Mouse (Mus musculus): ENCODE data around the gene Scd2. TPM values are rescaled to one million over a fixed set of nuclear protein-coding genes. Genes with fewer than 3 reads are reported as not detected.

Scd2 gene
- polyA plus RNA-seq, 1 experiment from 2014 or later, result 150 TPM

DNA sequence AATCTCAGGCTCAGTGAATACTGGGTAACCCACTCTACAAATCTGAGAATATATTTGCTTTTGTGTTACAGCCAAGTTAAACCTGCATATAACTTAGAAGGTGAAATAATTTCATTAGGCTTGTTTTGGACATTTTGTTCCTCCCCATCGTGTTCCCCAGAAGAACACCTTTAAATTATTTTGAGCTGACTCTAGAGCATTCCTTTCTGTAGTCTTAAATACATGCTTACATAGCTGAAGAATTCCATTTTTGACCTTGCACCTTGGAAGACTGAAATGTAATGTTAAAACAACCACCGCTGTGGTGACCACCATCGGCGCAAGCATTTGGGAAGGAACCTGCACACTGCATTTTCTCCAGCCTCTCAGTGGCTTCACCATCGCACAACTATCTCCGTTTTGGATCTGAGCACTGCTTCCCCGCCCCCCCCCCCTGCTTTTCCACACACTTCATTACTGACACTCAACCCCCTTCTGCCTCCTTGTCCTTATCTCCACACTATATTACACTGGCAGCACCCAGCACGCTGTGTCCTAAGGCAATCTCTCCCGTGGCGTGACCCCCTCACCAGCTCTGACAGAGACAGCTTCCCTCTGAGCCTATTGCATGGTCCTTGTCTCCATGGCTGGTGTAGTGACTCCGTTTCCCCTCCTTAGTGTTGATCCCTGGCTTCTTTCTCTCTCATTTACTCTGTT is 5.9 kb upstream of the Scd2 start:
- no peak overlapping the region for H3K9ac ChIP-seq (ENCODE audit: low read depth, low read length)
- H3K4me2 ChIP-seq, result peak overlapping the region; percentile 22; the same call in 1 of the 2 replicates
- 40% methylated on average over 10 of the region's 11 CpGs for WGBS (ENCODE audit: insufficient replicate concordance)

GRCm38 (mm10) chr19:44292083-44292482 is 1.4 kb upstream of the Scd2 start:
- peaks cover 43% of the 10 kb centered on the region for H3K4me1 ChIP-seq (ENCODE audit: control insufficient read depth, insufficient read depth, low read length)
- no peaks in the 10 kb centered on the region for H3K9me3 ChIP-seq (replicated peaks; ENCODE audit: control insufficient read depth, low read length)
- peaks cover 6% of the 10 kb centered on the region for H3K36me3 ChIP-seq (ENCODE audit: control insufficient read depth, insufficient read depth, low read length)
- peak overlapping the region; percentile 97; the same call in 1 of the 2 replicates for H3K4me2 ChIP-seq
- WGBS (ENCODE audit: insufficient replicate concordance), result 83% methylated on average over 2 of the region's 2 CpGs
- H3K27ac ChIP-seq (ENCODE audit: low read depth, low read length), result peak overlapping the region; percentile 97; the same call in 1 of the 2 replicates
- no peak overlapping the region for H3K4me3 ChIP-seq (ENCODE audit: low read depth, low read length)
- no peak for ATAC-seq (replicated peaks; ENCODE audit: insufficient number of reproducible peaks, low FRiP score, low TSS enrichment)
- peak overlapping the region; percentile 89; the same call in 1 of the 2 replicates for H3K9ac ChIP-seq (ENCODE audit: low read depth, low read length)
- no peaks in the 10 kb centered on the region for H3K27me3 ChIP-seq (ENCODE audit: control insufficient read depth, insufficient read depth, low read length)

More for the DNA sequence above, 5.9 kb upstream of the Scd2 start:
- no peaks in the 10 kb centered on the region for H3K9me3 ChIP-seq (replicated peaks; ENCODE audit: control insufficient read depth, low read length)
- H3K4me3 ChIP-seq (ENCODE audit: low read depth, low read length), result no peak overlapping the region
- no peak for ATAC-seq (replicated peaks; ENCODE audit: insufficient number of reproducible peaks, low FRiP score, low TSS enrichment)
- no peaks in the 10 kb centered on the region for H3K27me3 ChIP-seq (ENCODE audit: control insufficient read depth, insufficient read depth, low read length)
- no peak overlapping the region; the same call in 1 of the 2 replicates for H3K27ac ChIP-seq (ENCODE audit: low read depth, low read length)
- H3K4me1 ChIP-seq (ENCODE audit: control insufficient read depth, insufficient read depth, low read length), result peaks cover 37% of the 10 kb centered on the region
- H3K36me3 ChIP-seq (ENCODE audit: control insufficient read depth, insufficient read depth, low read length), result no peaks in the 10 kb centered on the region

DNA sequence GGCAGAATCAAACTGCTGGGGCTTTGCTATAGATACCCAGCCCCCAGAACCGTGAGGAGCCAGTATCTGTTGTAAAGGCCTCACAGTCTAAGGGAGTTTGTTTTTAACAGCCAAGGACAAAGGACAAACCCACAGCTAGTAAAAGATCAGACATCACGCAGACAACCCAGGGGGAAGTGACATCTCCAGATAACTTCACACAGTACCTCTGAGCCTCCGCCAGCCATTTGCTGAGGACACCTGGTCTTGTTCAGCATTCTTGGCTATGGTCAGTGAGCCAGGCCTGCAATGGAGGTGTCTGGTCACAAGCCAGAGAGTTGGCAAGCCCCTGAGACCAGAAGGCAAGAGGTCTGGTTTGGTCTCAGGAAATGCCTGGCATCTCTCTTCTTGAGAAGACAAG is 991 bp upstream of the Scd2 start:
- H3K4me1 ChIP-seq (ENCODE audit: control insufficient read depth, insufficient read depth, low read length), result peaks cover 46% of the 10 kb centered on the region
- peak overlapping the region; percentile 81; the same call in 1 of the 2 replicates for H3K4me3 ChIP-seq (ENCODE audit: low read depth, low read length)
- H3K9me3 ChIP-seq (replicated peaks; ENCODE audit: control insufficient read depth, low read length), result no peaks in the 10 kb centered on the region
- peaks cover 9% of the 10 kb centered on the region for H3K36me3 ChIP-seq (ENCODE audit: control insufficient read depth, insufficient read depth, low read length)
- 48% methylated on average over 3 of the region's 3 CpGs for WGBS (ENCODE audit: insufficient replicate concordance)
- H3K9ac ChIP-seq (ENCODE audit: low read depth, low read length), result peak overlapping the region; percentile 89
- ATAC-seq (replicated peaks; ENCODE audit: insufficient number of reproducible peaks, low FRiP score, low TSS enrichment), result no peak
- H3K27me3 ChIP-seq (ENCODE audit: control insufficient read depth, insufficient read depth, low read length), result no peaks in the 10 kb centered on the region
- peak overlapping the region; percentile 97 for H3K27ac ChIP-seq (ENCODE audit: low read depth, low read length)
- peak overlapping the region; percentile 97 for H3K4me2 ChIP-seq

DNA sequence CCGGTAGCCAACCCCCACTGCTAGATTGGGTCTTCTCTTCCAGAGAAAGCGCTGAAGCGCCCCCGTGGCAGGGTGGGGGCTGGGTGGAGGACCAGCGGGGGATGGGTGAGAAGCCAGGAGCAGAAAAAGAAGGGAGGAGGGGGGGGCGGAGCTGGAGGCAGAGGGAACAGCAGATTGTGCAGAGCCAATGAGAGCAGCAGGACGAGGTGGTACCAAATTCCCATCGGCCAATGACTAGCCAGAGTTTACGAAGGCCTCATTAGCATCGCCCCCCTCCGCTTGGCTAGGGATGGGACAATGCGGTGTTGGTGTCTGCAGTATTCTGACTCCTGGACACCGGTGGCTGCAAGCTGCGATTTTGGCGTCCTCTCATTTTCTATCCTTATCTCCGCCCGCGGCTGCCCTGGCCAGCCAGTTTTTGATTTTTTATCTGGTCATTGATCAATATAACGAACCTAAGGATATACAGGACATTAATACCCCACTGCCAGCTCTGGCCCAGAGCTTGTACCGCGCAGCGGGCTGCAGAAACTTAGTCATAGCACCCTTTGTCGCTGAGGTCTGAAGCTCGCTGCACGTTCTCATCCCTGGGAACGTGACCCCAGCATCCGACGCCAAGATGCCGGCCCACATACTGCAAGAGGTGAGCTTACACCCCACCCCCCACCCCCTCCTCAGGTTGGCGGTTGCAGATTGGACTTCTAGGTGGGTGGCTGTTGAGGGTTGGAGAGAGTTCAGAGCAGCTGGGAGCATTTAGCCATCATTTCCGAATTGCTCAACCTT is 486 bp downstream of the Scd2 start:
- peak; percentile 94 for ATAC-seq (replicated peaks; ENCODE audit: insufficient number of reproducible peaks, low FRiP score, low TSS enrichment)
- WGBS (ENCODE audit: insufficient replicate concordance), result under 1% methylated on average over 31 of the region's 31 CpGs
- H3K36me3 ChIP-seq (ENCODE audit: control insufficient read depth, insufficient read depth, low read length), result peaks cover 24% of the 10 kb centered on the region
- H3K4me3 ChIP-seq (ENCODE audit: low read depth, low read length), result peak overlapping the region; percentile 81
- peak overlapping the region; percentile 89 for H3K9ac ChIP-seq (ENCODE audit: low read depth, low read length)
- peak overlapping the region; percentile 97 for H3K27ac ChIP-seq (ENCODE audit: low read depth, low read length)
- peak overlapping the region; percentile 97 for H3K4me2 ChIP-seq
- H3K27me3 ChIP-seq (ENCODE audit: control insufficient read depth, insufficient read depth, low read length), result no peaks in the 10 kb centered on the region
- H3K9me3 ChIP-seq (replicated peaks; ENCODE audit: control insufficient read depth, low read length), result no peaks in the 10 kb centered on the region
- H3K4me1 ChIP-seq (ENCODE audit: control insufficient read depth, insufficient read depth, low read length), result peaks cover 55% of the 10 kb centered on the region

DNA sequence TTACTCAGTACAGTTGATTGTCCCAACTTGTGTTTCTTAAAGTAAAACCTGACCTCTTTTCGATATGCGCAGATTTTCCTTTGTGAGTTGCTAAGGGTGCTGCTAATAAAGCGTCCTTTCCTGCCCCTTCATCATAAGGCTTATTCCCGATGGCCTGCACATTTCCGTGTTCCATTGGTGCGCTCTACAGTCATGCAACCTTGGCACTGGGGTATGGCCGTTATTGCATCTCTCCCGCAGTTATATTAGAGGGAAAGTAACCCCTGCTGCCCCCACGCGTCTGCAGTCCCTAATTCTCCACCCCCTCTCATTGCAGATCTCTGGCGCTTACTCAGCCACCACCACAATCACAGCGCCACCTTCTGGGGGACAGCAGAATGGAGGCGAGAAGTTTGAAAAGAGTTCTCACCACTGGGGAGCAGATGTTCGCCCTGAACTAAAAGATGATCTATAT is 1.1 kb downstream of the Scd2 start:
- peak; percentile 53; the same call in 1 of the 2 replicates for ATAC-seq (replicated peaks; ENCODE audit: insufficient number of reproducible peaks, low FRiP score, low TSS enrichment)
- H3K4me2 ChIP-seq, result peak overlapping the region; percentile 97
- peaks cover 27% of the 10 kb centered on the region for H3K36me3 ChIP-seq (ENCODE audit: control insufficient read depth, insufficient read depth, low read length)
- 0% methylated on average over 14 of the region's 14 CpGs for WGBS (ENCODE audit: insufficient replicate concordance)
- H3K9me3 ChIP-seq (replicated peaks; ENCODE audit: control insufficient read depth, low read length), result no peaks in the 10 kb centered on the region
- H3K4me3 ChIP-seq (ENCODE audit: low read depth, low read length), result peak overlapping the region; percentile 81
- H3K27ac ChIP-seq (ENCODE audit: low read depth, low read length), result peak overlapping the region; percentile 97
- H3K9ac ChIP-seq (ENCODE audit: low read depth, low read length), result peak overlapping the region; percentile 89
- H3K4me1 ChIP-seq (ENCODE audit: control insufficient read depth, insufficient read depth, low read length), result peaks cover 60% of the 10 kb centered on the region
- H3K27me3 ChIP-seq (ENCODE audit: control insufficient read depth, insufficient read depth, low read length), result no peaks in the 10 kb centered on the region

- no peak for ATAC-seq (replicated peaks; ENCODE audit: insufficient number of reproducible peaks, low FRiP score, low TSS enrichment)
- Histone ChIP-seq H3K4me2 (peak overlapping the region; percentile 97), H3K4me3 (ENCODE audit: low read depth, low read length) (peak overlapping the region; percentile 81), H3K9ac (ENCODE audit: low read depth, low read length) (peak overlapping the region; percentile 65), H3K27ac (ENCODE audit: low read depth, low read length) (no peak overlapping the region), H3K9me3 (replicated peaks; ENCODE audit: control insufficient read depth, low read length) (no peaks in the 10 kb centered on the region), H3K27me3 (ENCODE audit: control insufficient read depth, insufficient read depth, low read length) (no peaks in the 10 kb centered on the region), H3K36me3 (ENCODE audit: control insufficient read depth, insufficient read depth, low read length) (peaks cover 29% of the 10 kb centered on the region), H3K4me1 (ENCODE audit: control insufficient read depth, insufficient read depth, low read length) (peaks cover 61% of the 10 kb centered on the region)
- WGBS (ENCODE audit: insufficient replicate concordance), result 15% methylated on average over 3 of the region's 3 CpGs
Observed at GRCm38 (mm10) chr19:44295251-44295650, 1.8 kb downstream of the Scd2 start.

- 9% methylated on average over 4 of the region's 4 CpGs for WGBS (ENCODE audit: insufficient replicate concordance)
- ATAC-seq (replicated peaks; ENCODE audit: insufficient number of reproducible peaks, low FRiP score, low TSS enrichment), result no peak
- Histone ChIP-seq H3K27me3 (ENCODE audit: control insufficient read depth, insufficient read depth, low read length) (no peaks in the 10 kb centered on the region), H3K4me3 (ENCODE audit: low read depth, low read length) (peak overlapping the region; percentile 81), H3K9ac (ENCODE audit: low read depth, low read length) (peak overlapping the region; percentile 65), H3K4me2 (peak overlapping the region; percentile 97), H3K9me3 (replicated peaks; ENCODE audit: control insufficient read depth, low read length) (no peaks in the 10 kb centered on the region), H3K36me3 (ENCODE audit: control insufficient read depth, insufficient read depth, low read length) (peaks cover 34% of the 10 kb centered on the region), H3K4me1 (ENCODE audit: control insufficient read depth, insufficient read depth, low read length) (peaks cover 64% of the 10 kb centered on the region), H3K27ac (ENCODE audit: low read depth, low read length) (no peak overlapping the region)
Observed at GRCm38 (mm10) chr19:44295741-44296140, 2.3 kb downstream of the Scd2 start.

DNA sequence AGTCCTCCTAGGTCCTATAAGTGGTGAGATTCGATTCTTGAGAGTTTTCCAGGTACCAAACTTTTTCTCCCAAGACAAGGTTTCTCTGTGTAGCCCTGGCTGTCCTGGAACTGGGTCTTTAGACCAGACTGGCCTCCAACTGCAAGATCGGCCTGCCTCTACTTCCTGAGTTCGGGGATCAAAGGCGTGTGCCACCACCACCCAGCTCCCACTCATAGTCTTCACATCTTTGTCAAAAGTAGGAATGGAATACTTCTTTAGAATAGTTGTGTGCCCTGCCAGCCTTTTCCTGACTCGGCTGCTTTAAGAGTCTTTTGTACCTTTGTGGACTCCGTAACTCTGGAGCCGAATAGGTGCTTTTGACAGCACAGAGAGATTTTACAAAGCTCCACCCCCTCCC is 2.7 kb downstream of the Scd2 start:
- no peaks in the 10 kb centered on the region for H3K9me3 ChIP-seq (replicated peaks; ENCODE audit: control insufficient read depth, low read length)
- H3K4me1 ChIP-seq (ENCODE audit: control insufficient read depth, insufficient read depth, low read length), result peaks cover 66% of the 10 kb centered on the region
- H3K4me2 ChIP-seq, result peak overlapping the region; percentile 97
- ATAC-seq (replicated peaks; ENCODE audit: insufficient number of reproducible peaks, low FRiP score, low TSS enrichment), result no peak
- H3K4me3 ChIP-seq (ENCODE audit: low read depth, low read length), result peak overlapping the region; percentile 81
- WGBS (ENCODE audit: insufficient replicate concordance), result 58% methylated on average over 7 of the region's 7 CpGs
- no peak overlapping the region for H3K27ac ChIP-seq (ENCODE audit: low read depth, low read length)
- peak overlapping the region; percentile 65; the same call in 1 of the 2 replicates for H3K9ac ChIP-seq (ENCODE audit: low read depth, low read length)
- H3K27me3 ChIP-seq (ENCODE audit: control insufficient read depth, insufficient read depth, low read length), result no peaks in the 10 kb centered on the region
- H3K36me3 ChIP-seq (ENCODE audit: control insufficient read depth, insufficient read depth, low read length), result peaks cover 39% of the 10 kb centered on the region
